7 mouse cellular contexts compared by ENCODE assay signal in the genomic region with DNA sequence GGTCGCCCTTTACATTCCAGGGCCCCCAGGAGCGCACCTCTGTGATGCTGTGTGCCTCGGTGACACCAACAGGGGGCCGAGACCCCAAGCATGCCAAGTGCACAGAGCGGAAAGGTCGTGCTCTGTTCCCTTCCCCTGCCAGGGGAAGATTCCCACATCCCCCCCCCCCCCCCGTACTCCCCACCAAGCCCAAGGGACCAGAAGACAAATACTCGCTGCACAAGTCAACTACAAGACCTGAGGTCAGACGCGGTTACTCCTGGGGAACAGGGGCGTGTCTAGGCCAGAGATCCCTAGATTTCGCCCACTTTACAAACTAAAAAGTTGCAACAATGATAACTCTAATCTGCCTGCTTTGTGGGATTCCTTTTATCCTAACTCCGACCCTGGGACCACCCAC. TPM values are rescaled to one million over a fixed set of nuclear protein-coding genes. Genes with fewer than 3 reads are reported as not detected.
DNase-seq lines count a peak whose midpoint lies in the region; ATAC-seq and TF ChIP-seq lines count a peak whose summit lies in the region.

No protein-coding gene starts in this region.

- DNase-seq in lung, embryonic 14.5 days: no peak
- no peak for DNase-seq in lung, postnatal 10 days
- peak; percentile 64 for DNase-seq in forebrain, embryonic 11.5 days (ENCODE audit: low spot score)
- no peak for DNase-seq in thymus, postnatal 0 days (ENCODE audit: low spot score)
- DNase-seq in left cerebral cortex, adult 18-20 months (ENCODE audit: low spot score in 2 of 2): no peak

- 0% methylated on average over 13 of the region's 13 CpGs for WGBS in lung, embryonic 14.5 days
- under 1% methylated on average over 11 of the region's 13 CpGs for WGBS in forebrain, embryonic 11.5 days
- 0% methylated on average over 11 of the region's 13 CpGs for WGBS in limb, embryonic 13.5 days
- WGBS in small intestine, adult 2 months: under 1% methylated on average over 13 of the region's 13 CpGs

- H3K9me3 ChIP-seq in lung, embryonic 14.5 days (ENCODE audit: low read depth, low read length): no peaks in the 10 kb centered on the region
- no peaks in the 10 kb centered on the region for H3K9me3 ChIP-seq in forebrain, embryonic 11.5 days (ENCODE audit: control insufficient read depth, low read length)
- no peaks in the 10 kb centered on the region for H3K9me3 ChIP-seq in limb, embryonic 13.5 days

- no peak for TF ChIP-seq POLR2A in small intestine, adult 2 months (IDR thresholded peaks at IDR 0.05; ENCODE audit: low read depth, low read length)

- TF ChIP-seq CTCF in lung, embryonic 14.5 days (IDR thresholded peaks at IDR 0.05; ENCODE audit: low read depth): no peak; the same call in 1 of the 2 replicates
- TF ChIP-seq CTCF in small intestine, adult 2 months (IDR thresholded peaks at IDR 0.05; ENCODE audit: extremely low read depth, insufficient read length, insufficient replicate concordance, low read depth, low read length): no peak

- H3K27me3 ChIP-seq in lung, embryonic 14.5 days (ENCODE audit: insufficient read depth, low read length): peaks cover 21% of the 10 kb centered on the region
- H3K27me3 ChIP-seq in forebrain, embryonic 11.5 days (ENCODE audit: control insufficient read depth, insufficient read depth, low read length): peaks cover 17% of the 10 kb centered on the region
- peaks cover 18% of the 10 kb centered on the region; the same call in 1 of the 2 replicates for H3K27me3 ChIP-seq in limb, embryonic 13.5 days
- peaks cover 9% of the 10 kb centered on the region for H3K27me3 ChIP-seq in small intestine, adult 2 months (ENCODE audit: control insufficient read depth, insufficient read depth, low read length)

- no peaks in the 10 kb centered on the region for H3K36me3 ChIP-seq in lung, embryonic 14.5 days (ENCODE audit: insufficient read depth)
- no peaks in the 10 kb centered on the region for H3K36me3 ChIP-seq in forebrain, embryonic 11.5 days (ENCODE audit: control insufficient read depth, insufficient read depth, low read length)
- peaks cover under 1% of the 10 kb centered on the region for H3K36me3 ChIP-seq in limb, embryonic 13.5 days
- H3K36me3 ChIP-seq in small intestine, adult 2 months (ENCODE audit: control insufficient read depth, insufficient read depth, low read length): no peaks in the 10 kb centered on the region

- H3K27ac ChIP-seq in lung, embryonic 14.5 days (ENCODE audit: low read depth): peak overlapping the region; percentile 84; the same call in 1 of the 2 replicates
- peak overlapping the region; percentile 70 for H3K27ac ChIP-seq in forebrain, embryonic 11.5 days (ENCODE audit: low read depth, low read length)
- peak overlapping the region; percentile 86; the same call in 1 of the 2 replicates for H3K27ac ChIP-seq in limb, embryonic 13.5 days
- H3K27ac ChIP-seq in small intestine, adult 2 months (ENCODE audit: insufficient read depth, low read depth, low read length): no peak overlapping the region

- peak overlapping the region; percentile 64; the same call in 1 of the 2 replicates for H3K9ac ChIP-seq in lung, embryonic 14.5 days
- peak overlapping the region; percentile 64 for H3K9ac ChIP-seq in forebrain, embryonic 11.5 days (ENCODE audit: low read length)
- H3K9ac ChIP-seq in limb, embryonic 13.5 days: peak overlapping the region; percentile 81

- no peak for ATAC-seq in lung, embryonic 14.5 days (ENCODE audit: insufficient read depth)
- peak; percentile 11 for ATAC-seq in forebrain, embryonic 11.5 days (replicated peaks; ENCODE audit: low FRiP score)
- ATAC-seq in limb, embryonic 13.5 days (ENCODE audit: low FRiP score, low read depth): no peak

- peak overlapping the region; percentile 98 for H3K4me2 ChIP-seq in lung, embryonic 14.5 days
- H3K4me2 ChIP-seq in forebrain, embryonic 11.5 days (ENCODE audit: low read depth, low read length, severe bottlenecking): peak overlapping the region; percentile 92
- peak overlapping the region; percentile 96 for H3K4me2 ChIP-seq in limb, embryonic 13.5 days (replicated peaks)

- peaks cover 18% of the 10 kb centered on the region for H3K4me1 ChIP-seq in lung, embryonic 14.5 days (ENCODE audit: insufficient read depth)
- peaks cover 26% of the 10 kb centered on the region for H3K4me1 ChIP-seq in forebrain, embryonic 11.5 days (replicated peaks; ENCODE audit: control insufficient read depth, insufficient read depth, low read length)
- peaks cover 73% of the 10 kb centered on the region for H3K4me1 ChIP-seq in limb, embryonic 13.5 days
- peaks cover 15% of the 10 kb centered on the region for H3K4me1 ChIP-seq in small intestine, adult 2 months (ENCODE audit: control insufficient read depth, insufficient read depth, insufficient read length, low read length)

- H3K4me3 ChIP-seq in lung, embryonic 14.5 days (ENCODE audit: low read depth, low read length): peak overlapping the region; percentile 72
- H3K4me3 ChIP-seq in forebrain, embryonic 11.5 days (ENCODE audit: low read depth, low read length): peak overlapping the region; percentile 56
- peak overlapping the region; percentile 81 for H3K4me3 ChIP-seq in limb, embryonic 13.5 days
- H3K4me3 ChIP-seq in small intestine, adult 2 months (ENCODE audit: low read depth, low read length): peak overlapping the region; percentile 77

RNA-seq across cellular contexts. Expression of gene Atoh8, which starts 1.4 kb away (rescaled TPM):
- polyA plus RNA-seq in lung, embryonic 14.5 days (2014; fragmentation: Nextera tagmentation; extraction: Ambion mirVana): 18.7 and 19.3 TPM in 2 replicates
- polyA plus RNA-seq in forebrain, embryonic 11.5 days (2014; fragmentation: Nextera tagmentation; extraction: Ambion mirVana): 10.8 and 11.8 TPM in 2 replicates
- 31.5 and 32.3 TPM in 2 replicates for polyA plus RNA-seq in limb, embryonic 13.5 days (2015; fragmentation: Nextera tagmentation; extraction: Ambion mirVana)
- polyA plus RNA-seq in small intestine, adult 2 months (2012; rRNA removed): 4.9 and 9.1 TPM in 2 replicates
- 2.1 and 3.9 TPM in 2 replicates for polyA plus RNA-seq in thymus, postnatal 0 days (2015; fragmentation: Nextera tagmentation; extraction: Ambion mirVana)
- total RNA-seq in left cerebral cortex, adult 18-20 months (2021): 1 to 10 TPM; 1.6 to 2.3 TPM
